Mouse (Mus musculus) forebrain, embryonic 15.5 days (tissue): ENCODE results near the gene Igf1. TPM values are rescaled to one million over a fixed set of nuclear protein-coding genes. Genes with fewer than 3 reads are reported as not detected.

ENCODE experiments used
- ATAC-seq: fragments of 200-750 bp; cut with Nextera tagmentation; replicated peaks from 2 replicates; pipeline ENCODE4 v1.8.0; 2017; ENCODE audit warnings: mild to moderate bottlenecking, moderate TSS enrichment, moderate library complexity
- H3K27ac ChIP-seq: fragments of 300-500 bp; sonication (generic); replicated peaks from 2 replicates; pipeline ENCODE4 v1.5.1; 2015; ENCODE audit warnings: mild to moderate bottlenecking, inconsistent platforms
- H3K27me3 ChIP-seq: fragments of 300-500 bp; sonication (generic); 2 replicates; pipeline ENCODE4 v1.6.1; 2015; ENCODE audit warnings: inconsistent platforms
- H3K36me3 ChIP-seq: fragments of 300-500 bp; sonication (generic); 2 replicates; pipeline ENCODE4 v1.6.1; 2015; ENCODE audit warnings: mild to moderate bottlenecking, inconsistent platforms
- H3K4me1 ChIP-seq: fragments of 300-500 bp; sonication (generic); 2 replicates; pipeline ENCODE4 v1.6.1; 2015; ENCODE audit warnings: inconsistent platforms
- H3K4me2 ChIP-seq: fragments of 300-500 bp; sonication (generic); replicated peaks from 2 replicates; pipeline ENCODE4 v1.6.1; 2015; ENCODE audit warnings: mild to moderate bottlenecking, inconsistent platforms
- H3K4me3 ChIP-seq: fragments of 300-500 bp; sonication (generic); 2 replicates; pipeline ENCODE4 v1.5.1; 2015; ENCODE audit warnings: mild to moderate bottlenecking, inconsistent platforms
- H3K9ac ChIP-seq: fragments of 300-500 bp; sonication (generic); replicated peaks from 2 replicates; pipeline ENCODE4 v1.6.1; 2015; ENCODE audit warnings: mild to moderate bottlenecking, inconsistent platforms
- H3K9me3 ChIP-seq: fragments of 300-500 bp; sonication (generic); 2 replicates; pipeline ENCODE4 v1.6.1; 2016; ENCODE audit warnings: inconsistent platforms
- WGBS: fragments of 180-500 bp; shearing (Covaris S2); methylation state at CpG from one replicate; pipeline ENCODE4 v1.1.7; 2015; ENCODE audit warnings: mixed read lengths; 5-methylcytosine and 5-hydroxymethylcytosine counted together
- polyA plus RNA-seq: library from polyadenylated mRNA; unstranded; fragments of >200 nt; fragmentation: Nextera tagmentation; extraction: Ambion mirVana; gene quantifications from 2 replicates; pipeline ENCODE4 v1.2.1, GENCODE M21; 2015

The Igf1 gene
- polyA plus RNA-seq, 1 experiment from 2014 or later = 3.8 TPM

GRCm38 (mm10) chr10:87986201-87986600, 128.1 kb downstream of the Igf1 start:
- H3K9ac ChIP-seq = no peak overlapping the region
- ATAC-seq = no peak
- WGBS = 48% methylated on average over 3 of the region's 3 CpGs
- no peak overlapping the region for H3K4me3 ChIP-seq
- H3K36me3 ChIP-seq = no peaks in the 10 kb centered on the region
- no peak overlapping the region for H3K27ac ChIP-seq
- H3K27me3 ChIP-seq = no peaks in the 10 kb centered on the region
- H3K4me2 ChIP-seq = no peak overlapping the region
- peaks cover 13% of the 10 kb centered on the region; the same call in 1 of the 2 replicates for H3K4me1 ChIP-seq
- no peaks in the 10 kb centered on the region for H3K9me3 ChIP-seq

Other genes with a start within 250 kb of the Igf1 start
- gene Pmch, start 232.8 kb downstream of the Igf1 start, polyA plus RNA-seq = 5.9 and 8.0 TPM in 2 replicates